Mouse (Mus musculus) heart, postnatal 4 days (tissue): ENCODE results near the gene Slc31a1. TPM values are rescaled to one million over a fixed set of nuclear protein-coding genes. Genes with fewer than 3 reads are reported as not detected.

Experiments used
- total RNA-seq, 2 experiments: library from RNA; stranded (reverse); gene quantifications; 2 replicates each; pipeline ENCODE4 v1.2.3; 2021

The Slc31a1 gene
- total RNA-seq, 2 experiments from 2014 or later, result 31.5 to 34.7 TPM

Other genes starting within 250 kb of the Slc31a1 start
- gene Mup21, start 209.9 kb upstream of the Slc31a1 start, total RNA-seq, result not detected
- 1 to 10 TPM; 7.8 to 8.3 TPM for gene Zfp37, start 129.7 kb upstream of the Slc31a1 start, total RNA-seq
- gene Slc31a2, start 98.2 kb upstream of the Slc31a1 start, total RNA-seq, result 1 to 10 TPM; 7.9 TPM
- 10 to 100 TPM; 26.5 to 28.1 TPM for gene Fkbp15, start 179 bp upstream of the Slc31a1 start, total RNA-seq
- gene Cdc26, start 47.9 kb downstream of the Slc31a1 start, total RNA-seq, result 10 to 100 TPM; 58.0 to 61.1 TPM
- gene Prpf4, start 48.1 kb downstream of the Slc31a1 start, total RNA-seq, result 10 to 100 TPM; 12.5 to 14.2 TPM
- not detected for gene Rnf183, start 74.5 kb downstream of the Slc31a1 start, total RNA-seq
- gene Wdr31, start 110.2 kb downstream of the Slc31a1 start, total RNA-seq, result 1 to 10 TPM in 1 of 2 experiments, under 1 TPM in 1; 0.86 to 1.4 TPM
- not detected for gene Bspry, start 119.3 kb downstream of the Slc31a1 start, total RNA-seq
- 1 to 10 TPM; 6.3 to 6.9 TPM for gene Hdhd3, start 142.7 kb downstream of the Slc31a1 start, total RNA-seq
- gene Alad, start 159.2 kb downstream of the Slc31a1 start, total RNA-seq, result 10 to 100 TPM; 63.8 to 69.8 TPM
- gene Pole3, start 164.3 kb downstream of the Slc31a1 start, total RNA-seq, result 10 to 100 TPM; 28.2 to 31.1 TPM
- gene 4933430I17Rik, start 164.6 kb downstream of the Slc31a1 start, total RNA-seq, result under 1 TPM; 0.19 to 0.25 TPM
- gene Rgs3, start 199.1 kb downstream of the Slc31a1 start, total RNA-seq, result 10 to 100 TPM; 64.1 to 69.4 TPM